Mouse (Mus musculus) MEL (cell line): ENCODE measurements around the gene Ppp1r15a. TPM values are rescaled to one million over a fixed set of nuclear protein-coding genes. Genes with fewer than 3 reads are reported as not detected.

Experiments
- DNase-seq: peaks from one replicate; pipeline ENCODE4 v3.0.0; 2011; ENCODE audit warnings: low read depth, low spot score
- H3K27ac ChIP-seq: 2 replicates; pipeline ENCODE4 v1.5.1; 2012; ENCODE audit warnings: low read depth, mild to moderate bottlenecking, control low read depth, low read length, moderate library complexity; ENCODE audit not compliant: control insufficient read depth
- H3K27me3 ChIP-seq, 2 experiments: fragments of 150-350 bp in 1 of 2; sonication (generic) in 1 of 2; 2 replicates each; pipeline ENCODE4 v1.6.1; 2012; ENCODE audit warnings: low read length in 2 of 2, mild to moderate bottlenecking in 2 of 2, improper control_type of control experiment in 1 of 2, moderate library complexity in 1 of 2; ENCODE audit not compliant: insufficient read depth in 2 of 2, control insufficient read depth in 1 of 2
- H3K36me3 ChIP-seq, 2 experiments: 2 replicates each; pipeline ENCODE4 v1.6.1; 2012 to 2014; ENCODE audit warnings: low read length in 2 of 2, improper control_type of control experiment in 1 of 2, inconsistent platforms in 1 of 2, mild to moderate bottlenecking in 1 of 2; ENCODE audit not compliant: insufficient read depth in 2 of 2, control insufficient read depth in 1 of 2
- H3K4me1 ChIP-seq, 2 experiments: fragments of 150-350 bp in 1 of 2; sonication (generic) in 1 of 2; 2 replicates each; pipeline ENCODE4 v1.6.1; 2012; ENCODE audit warnings: low read length in 2 of 2, improper control_type of control experiment in 1 of 2, mild to moderate bottlenecking in 1 of 2; ENCODE audit not compliant: insufficient read depth in 2 of 2, control insufficient read depth in 1 of 2
- H3K4me3 ChIP-seq, 2 experiments: fragments of 150-350 bp in 1 of 2; sonication (generic) in 1 of 2; 2 replicates each; pipeline ENCODE4 v1.5.1; 2012; ENCODE audit warnings: low read depth in 2 of 2, low read length in 2 of 2, mild to moderate bottlenecking in 2 of 2, moderate library complexity in 2 of 2, control low read depth in 1 of 2, improper control_type of control experiment in 1 of 2; ENCODE audit not compliant: control insufficient read depth in 1 of 2, insufficient read depth in 1 of 2
- H3K79me2 ChIP-seq: 2 replicates; pipeline ENCODE4 v1.6.1; 2012; ENCODE audit warnings: mild to moderate bottlenecking, low read length, moderate library complexity; ENCODE audit not compliant: control insufficient read depth, poor library complexity, insufficient read depth
- H3K9ac ChIP-seq: 2 replicates; pipeline ENCODE4 v1.6.1; 2012; ENCODE audit warnings: low read depth, mild to moderate bottlenecking, control low read depth, low read length, moderate library complexity; ENCODE audit not compliant: control insufficient read depth, poor library complexity, severe bottlenecking
- H3K9me3 ChIP-seq: fragments of 150-350 bp; sonication (generic); replicated peaks from 2 replicates; pipeline ENCODE4 v1.6.1; 2012; ENCODE audit warnings: mild to moderate bottlenecking, low read length, improper control_type of control experiment, moderate library complexity; ENCODE audit not compliant: insufficient read depth
- BHLHE40 ChIP-seq: IDR thresholded peaks from 2 replicates; pipeline ENCODE4 v1.6.1; 2012; ENCODE audit warnings: low read depth, mild to moderate bottlenecking, inconsistent platforms, low read length, improper control_type of control experiment, borderline replicate concordance
- CHD1 ChIP-seq: IDR thresholded peaks from 2 replicates; pipeline ENCODE4 v1.6.1; 2012; ENCODE audit warnings: low read depth, mild to moderate bottlenecking, inconsistent platforms, low read length, improper control_type of control experiment
- CHD2 ChIP-seq: IDR thresholded peaks from 2 replicates; pipeline ENCODE4 v1.6.1; 2011; ENCODE audit warnings: low read length, improper control_type of control experiment
- CTCF ChIP-seq, 3 experiments: IDR thresholded peaks in 2 of 3; conservative IDR thresholded peaks in 1 of 3; 2 replicates each; pipeline ENCODE4 v1.5.1; 2011 to 2012; ENCODE audit warnings: low read length in 3 of 3, low read depth in 2 of 3, mild to moderate bottlenecking in 2 of 3, improper control_type of control experiment in 1 of 3, inconsistent platforms in 1 of 3, mixed read lengths in 1 of 3, moderate library complexity in 1 of 3; ENCODE audit not compliant: control insufficient read depth in 1 of 3, insufficient read depth in 1 of 3, poor library complexity in 1 of 3, severe bottlenecking in 1 of 3
- ELF1 ChIP-seq: IDR thresholded peaks from 2 replicates; pipeline ENCODE4 v1.6.1; 2014; ENCODE audit warnings: low read depth, mild to moderate bottlenecking, inconsistent platforms, low read length, improper control_type of control experiment, moderate library complexity
- EP300 ChIP-seq, 2 experiments: IDR thresholded peaks; 2 replicates each; pipeline ENCODE4 v1.6.1; 2011; ENCODE audit warnings: improper control_type of control experiment in 2 of 2, low read length in 2 of 2, low read depth in 1 of 2, mild to moderate bottlenecking in 1 of 2
- ETS1 ChIP-seq: IDR thresholded peaks from 2 replicates; pipeline ENCODE4 v1.6.1; 2012; ENCODE audit warnings: low read depth, mild to moderate bottlenecking, inconsistent platforms, low read length, improper control_type of control experiment, moderate library complexity
- HCFC1 ChIP-seq: IDR thresholded peaks from 2 replicates; pipeline ENCODE4 v1.6.1; 2012; ENCODE audit warnings: low read depth, mild to moderate bottlenecking, inconsistent platforms, low read length, improper control_type of control experiment, moderate library complexity
- JUND ChIP-seq: IDR thresholded peaks from 2 replicates; pipeline ENCODE4 v1.6.1; 2011; ENCODE audit warnings: low read depth, mild to moderate bottlenecking, improper control_type of control experiment, low read length
- KAT2A ChIP-seq: conservative IDR thresholded peaks from 2 replicates; pipeline ENCODE4 v1.6.1; 2012; ENCODE audit warnings: low read depth, low read length, improper control_type of control experiment, inconsistent platforms
- MEF2A ChIP-seq: IDR thresholded peaks from 2 replicates; pipeline ENCODE4 v1.6.1; 2014; ENCODE audit warnings: low read depth, mild to moderate bottlenecking, inconsistent platforms, low read length, improper control_type of control experiment; ENCODE audit not compliant: poor library complexity, insufficient replicate concordance, severe bottlenecking; ENCODE audit errors: extremely low read depth
- MXI1 ChIP-seq: IDR thresholded peaks from 2 replicates; pipeline ENCODE4 v1.6.1; 2011; ENCODE audit warnings: mild to moderate bottlenecking, low read depth, low read length, improper control_type of control experiment
- MYC ChIP-seq: IDR thresholded peaks from 2 replicates; pipeline ENCODE4 v1.6.1; 2011; ENCODE audit warnings: low read depth, mild to moderate bottlenecking, low read length, improper control_type of control experiment, moderate library complexity
- NELFE ChIP-seq: IDR thresholded peaks from 2 replicates; pipeline ENCODE4 v1.6.1; 2011; ENCODE audit warnings: low read depth, low read length, improper control_type of control experiment
- NRF1 ChIP-seq: IDR thresholded peaks from 2 replicates; pipeline ENCODE4 v1.6.1; 2014; ENCODE audit warnings: low read depth, mild to moderate bottlenecking, inconsistent platforms, low read length, improper control_type of control experiment, moderate library complexity; ENCODE audit not compliant: poor library complexity, insufficient read depth, severe bottlenecking
- POLR2AphosphoS5 ChIP-seq: IDR thresholded peaks from 2 replicates; pipeline ENCODE4 v1.6.1; 2012; ENCODE audit warnings: low read depth, borderline replicate concordance, mild to moderate bottlenecking, inconsistent platforms, low read length, moderate library complexity, mixed read lengths
- RAD21 ChIP-seq: IDR thresholded peaks from 2 replicates; pipeline ENCODE4 v1.6.1; 2011; ENCODE audit warnings: mild to moderate bottlenecking, low read depth, low read length, improper control_type of control experiment
- SMC3 ChIP-seq: IDR thresholded peaks from 2 replicates; pipeline ENCODE4 v1.6.1; 2011; ENCODE audit warnings: low read depth, low read length, improper control_type of control experiment
- TAL1 ChIP-seq: IDR thresholded peaks from 2 replicates; pipeline ENCODE4 v1.6.1; 2012; ENCODE audit warnings: mild to moderate bottlenecking, inconsistent platforms, low read length, moderate library complexity, mixed read lengths
- TBP ChIP-seq: IDR thresholded peaks from 2 replicates; pipeline ENCODE4 v1.8.0; 2011; ENCODE audit warnings: low read depth, low read length, improper control_type of control experiment
- TCF12 ChIP-seq: IDR thresholded peaks from 2 replicates; pipeline ENCODE4 v1.6.1; 2014; ENCODE audit warnings: low read depth, mild to moderate bottlenecking, inconsistent platforms, low read length, improper control_type of control experiment, moderate library complexity
- UBTF ChIP-seq: IDR thresholded peaks from 2 replicates; pipeline ENCODE4 v1.6.1; 2012; ENCODE audit warnings: low read depth, mild to moderate bottlenecking, inconsistent platforms, low read length, improper control_type of control experiment, moderate library complexity, borderline replicate concordance; ENCODE audit not compliant: insufficient read depth
- ZMIZ1 ChIP-seq: IDR thresholded peaks from 2 replicates; pipeline ENCODE4 v1.6.1; 2012; ENCODE audit warnings: low read depth, mild to moderate bottlenecking, inconsistent platforms, low read length, improper control_type of control experiment, moderate library complexity
- ZNF384 ChIP-seq: IDR thresholded peaks from 2 replicates; pipeline ENCODE4 v1.6.1; 2012; ENCODE audit warnings: low read depth, mild to moderate bottlenecking, inconsistent platforms, low read length, improper control_type of control experiment
- polyA plus RNA-seq, 2 experiments: library from polyadenylated mRNA; stranded (reverse) in 1 of 2; unstranded in 1 of 2; fragments of >175 nt in 1 of 2; fragments of >200 nt in 1 of 2; gene quantifications; 2 replicates each; pipeline versions ENCODE4 v1.2.1 to v1.2.4; 2012; ENCODE audit warnings: low replicate concordance in 2 of 2, low read depth in 1 of 2; ENCODE audit not compliant: insufficient read length in 2 of 2, insufficient read depth in 1 of 2, missing spikeins in 1 of 2
- total RNA-seq: library from RNA; depleted of rRNA; stranded (reverse); fragments of 300-350 nt; gene quantifications from 2 replicates; pipeline ENCODE4 v1.2.3, GENCODE M21; 2012

The Ppp1r15a gene
- total and polyA plus RNA-seq, 3 experiments = 27.0 to 78.0 TPM; not detected in 1

GRCm38 (mm10) chr7:45544525-45544924 lies 18.5 kb upstream of the Ppp1r15a start:
- Histone ChIP-seq H3K9me3 (no peaks in the 10 kb centered on the region), H3K4me1 (no peaks in the 10 kb centered on the region), H3K27ac (no peak overlapping the region), H3K27me3 (peaks cover 0 to 8% of the 10 kb centered on the region in 2 experiments; a peak in 1 of 4 replicates), H3K9ac (no peak overlapping the region), H3K4me3 (no peak overlapping the region), H3K36me3 (no peaks in the 10 kb centered on the region), H3K79me2 (no peaks in the 10 kb centered on the region)
- peak; percentile 50 for DNase-seq
- TF ChIP-seq CTCF (IDR thresholded peaks at IDR 0.05 in 2 of 3, conservative IDR thresholded peaks at IDR 0.05 in 1 of 3; ENCODE audit: control insufficient read depth in 1 of 3, insufficient read depth in 1 of 3, low read depth in 2 of 3, low read length in 3 of 3, poor library complexity in 1 of 3, severe bottlenecking in 1 of 3) (peak; percentile 49 to 58 (median 49)), MEF2A (no peak), TAL1 (no peak), BHLHE40 (no peak), NRF1 (no peak), RAD21 (peak; percentile 52), SMC3 (peak; percentile 45), MXI1 (no peak)

- Histone ChIP-seq H3K4me1 (no peaks in the 10 kb centered on the region), H3K9ac (no peak overlapping the region), H3K27me3 (0 out of 4 replicates have a peak, but pooled peaks cover 0 to 6% of the 10 kb centered on the region in 2 experiments), H3K79me2 (no peaks in the 10 kb centered on the region), H3K27ac (no peak overlapping the region), H3K9me3 (no peaks in the 10 kb centered on the region), H3K36me3 (no peaks in the 10 kb centered on the region), H3K4me3 (no peak overlapping the region)
- DNase-seq = no peak
- TF ChIP-seq KAT2A (no peak), JUND (no peak), ZMIZ1 (no peak)
These were observed 14.1 kb upstream of the Ppp1r15a start for GRCm38 (mm10) chr7:45540213-45540612.

GRCm38 (mm10) chr7:45539095-45539494 lies 13.0 kb upstream of the Ppp1r15a start:
- 0 out of 4 replicates have a peak, but pooled peaks cover 0 to 6% of the 10 kb centered on the region in 2 experiments for H3K27me3 ChIP-seq
- H3K4me1 ChIP-seq = no peaks in the 10 kb centered on the region
- H3K9ac ChIP-seq = no peak overlapping the region
- no peak overlapping the region for H3K4me3 ChIP-seq
- H3K36me3 ChIP-seq = no peaks in the 10 kb centered on the region
- no peaks in the 10 kb centered on the region for H3K9me3 ChIP-seq
- H3K27ac ChIP-seq = no peak overlapping the region
- DNase-seq = no peak
- H3K79me2 ChIP-seq = no peaks in the 10 kb centered on the region
- no peak for TF ChIP-seq CTCF (IDR thresholded peaks at IDR 0.05 in 2 of 3, conservative IDR thresholded peaks at IDR 0.05 in 1 of 3; ENCODE audit: control insufficient read depth in 1 of 3, insufficient read depth in 1 of 3, low read depth in 2 of 3, low read length in 3 of 3, poor library complexity in 1 of 3, severe bottlenecking in 1 of 3)
- TF ChIP-seq CHD1 = no peak
- TF ChIP-seq HCFC1 = no peak
- no peak for TF ChIP-seq KAT2A
- TF ChIP-seq JUND = no peak
- no peak for TF ChIP-seq ETS1
- TF ChIP-seq MYC = no peak
- no peak for TF ChIP-seq NELFE
- TF ChIP-seq RAD21 = no peak
- TF ChIP-seq ELF1 = no peak
- no peak for TF ChIP-seq ZNF384
- TF ChIP-seq TAL1 = no peak
- no peak for TF ChIP-seq TBP
- TF ChIP-seq EP300 (IDR thresholded peaks at IDR 0.05; ENCODE audit: low read depth in 1 of 2, low read length in 2 of 2) = no peak
- no peak for TF ChIP-seq BHLHE40
- no peak for TF ChIP-seq TCF12
- TF ChIP-seq UBTF = no peak
- no peak for TF ChIP-seq CHD2
- no peak for TF ChIP-seq POLR2AphosphoS5
